Mouse (Mus musculus) myocyte (in vitro differentiated cells): Measurements from ENCODE around the gene Crtap. TPM values are rescaled to one million over a fixed set of nuclear protein-coding genes. Genes with fewer than 3 reads are reported as not detected.

Experiments used
- H3K27me3 ChIP-seq: one replicate; pipeline ENCODE4 v1.6.1; 2011; ENCODE audit not compliant: control insufficient read depth, insufficient read depth, insufficient read length
- H3K36me3 ChIP-seq: one replicate; pipeline ENCODE4 v1.6.1; 2011; ENCODE audit not compliant: control insufficient read depth, insufficient read depth
- H3K4me2 ChIP-seq: one replicate; pipeline ENCODE4 v1.6.1; 2011; ENCODE audit warnings: low read depth, control low read depth
- H3K4me3 ChIP-seq: one replicate; pipeline ENCODE4 v1.5.1; 2011; ENCODE audit warnings: mild to moderate bottlenecking, control low read depth, moderate library complexity
- H3K79me2 ChIP-seq: one replicate; pipeline ENCODE4 v1.6.1; 2011; ENCODE audit not compliant: control insufficient read depth, insufficient read depth
- H3ac ChIP-seq: one replicate; pipeline ENCODE4 v1.6.1; 2011; ENCODE audit not compliant: control insufficient read depth, insufficient read length
- CEBPB ChIP-seq: IDR thresholded peaks from 2 replicates; pipeline ENCODE4 v1.6.1; 2011; ENCODE audit warnings: mild to moderate bottlenecking, moderate library complexity; ENCODE audit not compliant: poor library complexity, insufficient read depth, severe bottlenecking
- E2F4 ChIP-seq: IDR thresholded peaks from one replicate; pipeline ENCODE4 v1.6.1; 2011; ENCODE audit warnings: mild to moderate bottlenecking, control low read depth, moderate library complexity; ENCODE audit not compliant: insufficient read depth
- MAX ChIP-seq: IDR thresholded peaks from one replicate; pipeline ENCODE4 v1.6.1; 2011; ENCODE audit warnings: low read depth, mild to moderate bottlenecking, control low read depth
- MYOD1 ChIP-seq, 3 experiments: IDR thresholded peaks; one replicate each; pipeline ENCODE4 v1.6.1; 2011; ENCODE audit warnings: control low read depth in 2 of 3, low read depth in 2 of 3, mild to moderate bottlenecking in 2 of 3, moderate library complexity in 1 of 3; ENCODE audit not compliant: insufficient read length in 2 of 3, control insufficient read depth in 1 of 3
- MYOG ChIP-seq, 3 experiments: IDR thresholded peaks; one replicate each; pipeline ENCODE4 v1.6.1; 2011; ENCODE audit warnings: control low read depth in 2 of 3, low read depth in 2 of 3, mild to moderate bottlenecking in 2 of 3; ENCODE audit not compliant: insufficient read length in 2 of 3, control insufficient read depth in 1 of 3, insufficient read depth in 1 of 3
- POLR2A ChIP-seq: IDR thresholded peaks from one replicate; pipeline ENCODE4 v1.6.1; 2011; ENCODE audit warnings: low read depth, mild to moderate bottlenecking, control low read depth, moderate library complexity; ENCODE audit not compliant: insufficient read length
- POLR2AphosphoS2 ChIP-seq: IDR thresholded peaks from one replicate; pipeline ENCODE4 v1.6.1; 2011; ENCODE audit warnings: low read depth, control low read depth; ENCODE audit not compliant: insufficient read length
- REST ChIP-seq: IDR thresholded peaks from one replicate; pipeline ENCODE4 v1.6.1; 2011; ENCODE audit warnings: mild to moderate bottlenecking, control low read depth, moderate library complexity; ENCODE audit not compliant: insufficient read depth, insufficient read length
- SRF ChIP-seq: IDR thresholded peaks from one replicate; pipeline ENCODE4 v1.6.1; 2011; ENCODE audit warnings: low read depth; ENCODE audit not compliant: control insufficient read depth, insufficient read length
- TCF12 ChIP-seq: IDR thresholded peaks from one replicate; pipeline ENCODE4 v1.6.1; 2011; ENCODE audit warnings: mild to moderate bottlenecking, control low read depth; ENCODE audit not compliant: poor library complexity, insufficient read depth, severe bottlenecking
- TCF3 ChIP-seq: IDR thresholded peaks from one replicate; pipeline ENCODE4 v1.6.1; 2011; ENCODE audit warnings: low read depth, control low read depth; ENCODE audit not compliant: insufficient read length
- USF1 ChIP-seq: IDR thresholded peaks from one replicate; pipeline ENCODE4 v1.6.1; 2011; ENCODE audit warnings: low read depth, mild to moderate bottlenecking, control low read depth, moderate library complexity
- polyA plus RNA-seq: library from polyadenylated mRNA; unstranded; fragments of >200 nt; fragmentation: generic; extraction: Trizol; gene quantifications from one replicate; pipeline ENCODE4 v1.2.1, GENCODE M21; 2012; ENCODE audit warnings: missing spikeins

Gene Crtap
- polyA plus RNA-seq, 1 experiment = 66.3 TPM

GRCm38 (mm10) chr9:114326011-114326748 is 64.3 kb downstream of the Crtap start:
- H3ac ChIP-seq = no peak overlapping the region
- no peaks in the 10 kb centered on the region for H3K36me3 ChIP-seq
- H3K4me2 ChIP-seq = no peak overlapping the region
- no peaks in the 10 kb centered on the region for H3K79me2 ChIP-seq
- H3K4me3 ChIP-seq = no peak overlapping the region
- H3K27me3 ChIP-seq = no peaks in the 10 kb centered on the region
- TF ChIP-seq CEBPB = no peak
- TF ChIP-seq MYOD1 (IDR thresholded peaks at IDR 0.05; ENCODE audit: control insufficient read depth in 1 of 3, insufficient read length in 2 of 3, low read depth in 2 of 3) = no peak
- no peak for TF ChIP-seq MAX
- TF ChIP-seq POLR2AphosphoS2 = no peak
- no peak for TF ChIP-seq TCF12
- TF ChIP-seq USF1 = no peak
- TF ChIP-seq MYOG (IDR thresholded peaks at IDR 0.05; ENCODE audit: control insufficient read depth in 1 of 3, insufficient read depth in 1 of 3, insufficient read length in 2 of 3, low read depth in 2 of 3) = no peak
- no peak for TF ChIP-seq E2F4
- TF ChIP-seq TCF3 = no peak
- no peak for TF ChIP-seq REST
- TF ChIP-seq POLR2A = no peak
- no peak for TF ChIP-seq SRF

Other genes starting within 250 kb of the Crtap start
- gene Bcl2a1c, start 60.5 kb downstream of the Crtap start, polyA plus RNA-seq = not detected
- 30.1 TPM for gene Glb1, start 10.4 kb upstream of the Crtap start, polyA plus RNA-seq
- gene Tmppe, start 10.4 kb upstream of the Crtap start, polyA plus RNA-seq = 1.7 TPM
- gene Ccr4, start 114.2 kb upstream of the Crtap start, polyA plus RNA-seq = not detected
- 0.06 TPM for gene C130032M10Rik, start 125.0 kb upstream of the Crtap start, polyA plus RNA-seq
- gene Trim71, start 173.7 kb upstream of the Crtap start, polyA plus RNA-seq = 0.01 TPM
- 29.1 TPM for gene Cnot10, start 249.5 kb upstream of the Crtap start, polyA plus RNA-seq